Mouse (Mus musculus) liver, embryonic 15.5 days (tissue): ENCODE data around the gene Chst11. TPM values are rescaled to one million over a fixed set of nuclear protein-coding genes. Genes with fewer than 3 reads are reported as not detected.

ENCODE experiments used
- ATAC-seq: fragments of 200-750 bp; cut with Nextera tagmentation; 2 replicates; pipeline ENCODE4 v1.8.0; 2017; ENCODE audit warnings: moderate number of reproducible peaks, mild to moderate bottlenecking, moderate library complexity; ENCODE audit not compliant: insufficient read depth
- H3K27ac ChIP-seq: fragments of 300-500 bp; sonication (generic); replicated peaks from 2 replicates; pipeline ENCODE4 v1.5.1; 2015; ENCODE audit warnings: mild to moderate bottlenecking, inconsistent platforms
- H3K27me3 ChIP-seq: fragments of 300-500 bp; sonication (generic); 2 replicates; pipeline ENCODE4 v1.6.1; 2015; ENCODE audit warnings: mild to moderate bottlenecking, inconsistent platforms
- H3K36me3 ChIP-seq: fragments of 300-500 bp; sonication (generic); replicated peaks from 2 replicates; pipeline ENCODE4 v1.6.1; 2015; ENCODE audit warnings: moderate library complexity, mild to moderate bottlenecking, inconsistent platforms
- H3K4me1 ChIP-seq: fragments of 300-500 bp; sonication (generic); replicated peaks from 2 replicates; pipeline ENCODE4 v1.6.1; 2015; ENCODE audit warnings: inconsistent platforms
- H3K4me2 ChIP-seq: fragments of 300-500 bp; sonication (generic); 2 replicates; pipeline ENCODE4 v1.6.1; 2015; ENCODE audit warnings: moderate library complexity, mild to moderate bottlenecking, inconsistent platforms
- H3K4me3 ChIP-seq: fragments of 300-500 bp; sonication (generic); replicated peaks from 2 replicates; pipeline ENCODE4 v1.5.1; 2015; ENCODE audit warnings: mild to moderate bottlenecking, inconsistent platforms
- H3K9ac ChIP-seq: fragments of 300-500 bp; sonication (generic); 2 replicates; pipeline ENCODE4 v1.6.1; 2015; ENCODE audit warnings: moderate library complexity, mild to moderate bottlenecking, inconsistent platforms
- H3K9me3 ChIP-seq: fragments of 300-500 bp; sonication (generic); replicated peaks from 2 replicates; pipeline ENCODE4 v1.6.1; 2016; ENCODE audit warnings: inconsistent platforms
- WGBS: fragments of 180-500 bp; shearing (Covaris S2); methylation state at CpG from one replicate; pipeline ENCODE4 v1.1.7; 2015; ENCODE audit warnings: mixed read lengths; ENCODE audit not compliant: insufficient replicate concordance; 5-methylcytosine and 5-hydroxymethylcytosine counted together
- polyA plus RNA-seq: library from polyadenylated mRNA; unstranded; fragments of >200 nt; fragmentation: Nextera tagmentation; extraction: Ambion mirVana; gene quantifications from 2 replicates; pipeline ENCODE4 v1.2.1, GENCODE M21; 2015

The Chst11 gene
- 1.2 TPM in 2 replicates for polyA plus RNA-seq

GRCm38 (mm10) chr10:82984950-82985699, at the start of gene Chst11:
Gene Chst11 (plus strand): TSS chr10:82985498.
- peak within 1 kb of the TSS; percentile 95 for H3K4me2 ChIP-seq
- peak within 1 kb of the TSS; percentile 91 for H3K27ac ChIP-seq
- H3K27me3 ChIP-seq, result peaks cover 63% of the 10 kb centered on the region
- ATAC-seq, result peak; percentile 85
- H3K4me3 ChIP-seq, result peak within 1 kb of the TSS; percentile 93
- H3K4me1 ChIP-seq, result peaks cover 54% of the 10 kb centered on the region
- under 1% methylated on average over 67 of the region's 67 CpGs for WGBS
- no peaks in the 10 kb centered on the region for H3K36me3 ChIP-seq
- H3K9me3 ChIP-seq, result no peaks in the 10 kb centered on the region
- H3K9ac ChIP-seq, result peak within 1 kb of the TSS; percentile 89

GRCm38 (mm10) chr10:82935774-82936173, 49.5 kb upstream of the Chst11 start:
- Histone ChIP-seq H3K4me3 (no peak overlapping the region), H3K9me3 (no peaks in the 10 kb centered on the region), H3K9ac (no peak overlapping the region), H3K36me3 (no peaks in the 10 kb centered on the region), H3K4me1 (no peaks in the 10 kb centered on the region), H3K27me3 (no peaks in the 10 kb centered on the region; the same call in 1 of the 2 replicates), H3K27ac (no peak overlapping the region), H3K4me2 (no peak overlapping the region)
- ATAC-seq, result no peak
- WGBS, result 60% methylated on average over 6 of the region's 6 CpGs

DNA sequence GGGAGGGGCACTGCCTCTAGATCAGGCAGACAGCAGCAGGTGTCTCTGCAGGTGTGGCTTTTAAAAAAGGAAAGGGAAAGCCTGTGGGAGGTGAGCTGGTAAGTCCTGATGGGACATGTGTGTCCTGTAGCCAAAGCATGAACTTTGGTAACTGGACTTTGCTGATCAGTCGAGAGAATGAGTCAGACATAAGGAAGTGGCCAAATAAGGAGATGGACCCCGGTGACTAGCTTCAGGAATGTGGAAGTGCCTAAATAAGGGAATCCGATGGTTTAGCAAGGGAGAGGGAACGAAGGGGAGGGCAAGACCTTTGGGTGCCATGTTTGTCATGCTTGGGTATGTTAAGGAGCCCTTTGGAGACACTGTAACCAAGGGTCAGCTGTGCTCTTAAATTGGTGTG, 31.9 kb upstream of the Chst11 start:
- H3K36me3 ChIP-seq, result no peaks in the 10 kb centered on the region
- H3K4me3 ChIP-seq, result no peak overlapping the region
- peaks cover 9% of the 10 kb centered on the region; the same call in 1 of the 2 replicates for H3K27me3 ChIP-seq
- no peak overlapping the region for H3K9ac ChIP-seq
- 0 out of 2 replicates have a peak, but pooled peaks cover 3% of the 10 kb centered on the region for H3K4me1 ChIP-seq
- no peak overlapping the region for H3K4me2 ChIP-seq
- H3K27ac ChIP-seq, result no peak overlapping the region
- no peaks in the 10 kb centered on the region for H3K9me3 ChIP-seq
- ATAC-seq, result no peak
- whole genome bisulfite sequencing, result 47% methylated on average over 4 of the region's 4 CpGs

DNA sequence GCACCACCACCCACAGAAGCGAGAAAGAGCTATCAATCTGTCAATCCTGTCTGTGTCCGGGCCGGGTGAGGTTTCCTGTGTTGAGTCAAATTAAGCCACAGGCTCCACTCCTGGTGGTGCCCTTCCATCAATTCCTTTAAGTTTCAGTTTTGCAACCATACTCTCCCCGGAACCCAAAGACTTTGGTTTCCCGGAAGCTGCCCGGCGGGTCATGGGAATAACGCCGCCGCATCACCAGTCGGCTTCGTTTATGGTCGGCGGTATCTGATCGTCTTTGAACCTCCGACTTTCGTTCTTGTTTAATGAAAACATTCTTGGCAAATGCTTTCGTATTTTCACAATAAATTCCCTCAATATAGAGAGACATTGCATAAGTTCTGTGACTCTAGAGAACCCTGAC, 30.2 kb upstream of the Chst11 start:
- peaks cover 9% of the 10 kb centered on the region; the same call in 1 of the 2 replicates for H3K27me3 ChIP-seq
- H3K36me3 ChIP-seq, result no peaks in the 10 kb centered on the region
- no peak for ATAC-seq
- H3K9me3 ChIP-seq, result no peaks in the 10 kb centered on the region
- WGBS, result 71% methylated on average over 18 of the region's 18 CpGs
- no peak overlapping the region for H3K27ac ChIP-seq
- H3K9ac ChIP-seq, result no peak overlapping the region
- H3K4me2 ChIP-seq, result no peak overlapping the region
- H3K4me1 ChIP-seq, result 0 out of 2 replicates have a peak, but pooled peaks cover 5% of the 10 kb centered on the region
- H3K4me3 ChIP-seq, result no peak overlapping the region

DNA sequence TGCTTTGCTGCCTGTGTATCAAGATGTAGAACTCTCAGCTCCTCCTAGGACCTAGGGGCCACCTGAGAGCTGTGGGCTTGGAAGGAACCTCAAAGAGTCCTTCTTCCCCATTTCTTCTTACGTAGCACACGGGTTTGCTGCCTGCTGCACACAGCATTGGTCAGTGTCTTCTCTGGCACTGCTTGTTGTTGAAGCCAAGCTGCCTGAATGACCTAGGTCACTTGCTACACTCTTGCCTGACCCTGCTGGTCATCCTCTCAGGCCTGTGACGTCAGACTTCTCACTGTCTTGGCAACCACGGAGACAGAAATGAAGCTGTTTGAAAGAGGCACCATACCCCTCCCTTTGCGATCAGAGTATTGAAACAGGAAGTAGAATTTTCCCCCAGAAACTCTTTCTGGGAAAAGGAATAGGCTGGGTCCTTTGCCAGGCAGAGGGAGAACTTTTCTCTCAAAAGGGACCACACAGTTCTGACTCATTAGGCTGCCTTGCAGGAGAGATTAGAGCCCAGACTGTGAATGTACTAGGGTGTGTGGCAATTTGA, 27.0 kb upstream of the Chst11 start:
- Histone ChIP-seq H3K4me3 (no peak overlapping the region), H3K36me3 (no peaks in the 10 kb centered on the region), H3K27ac (no peak overlapping the region), H3K27me3 (peaks cover 9% of the 10 kb centered on the region; the same call in 1 of the 2 replicates), H3K4me1 (peaks cover 30% of the 10 kb centered on the region), H3K4me2 (no peak overlapping the region), H3K9ac (no peak overlapping the region), H3K9me3 (no peaks in the 10 kb centered on the region)
- ATAC-seq, result no peak
- 30% methylated on average over 5 of the region's 5 CpGs for WGBS

- Histone ChIP-seq H3K27me3 (peaks cover 7% of the 10 kb centered on the region; the same call in 1 of the 2 replicates), H3K9ac (no peak overlapping the region), H3K9me3 (no peaks in the 10 kb centered on the region), H3K4me3 (no peak overlapping the region), H3K27ac (no peak overlapping the region), H3K36me3 (no peaks in the 10 kb centered on the region), H3K4me2 (no peak overlapping the region), H3K4me1 (peaks cover 31% of the 10 kb centered on the region)
- no peak for ATAC-seq
These were observed 26.0 kb upstream of the Chst11 start for GRCm38 (mm10) chr10:82959316-82959715.

DNA sequence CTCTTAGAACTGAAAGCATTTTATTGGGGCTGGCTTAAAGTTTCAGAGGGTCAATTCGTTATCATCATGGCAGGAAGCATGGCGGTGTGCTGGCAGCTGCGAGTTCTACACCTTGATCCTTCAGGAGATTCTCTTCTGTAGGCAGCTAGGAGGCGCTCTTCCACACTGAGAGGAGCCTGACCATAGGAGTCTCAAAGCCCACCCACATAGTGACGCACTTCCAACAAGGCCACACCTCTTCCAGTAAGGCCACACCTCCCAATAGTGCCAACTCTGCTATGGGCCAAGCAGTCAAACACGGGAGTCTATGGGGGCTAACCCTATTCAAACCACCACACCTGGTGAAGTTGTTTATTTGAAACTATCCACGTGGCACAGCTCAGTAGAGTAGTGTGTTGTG, 24.0 kb upstream of the Chst11 start:
- no peaks in the 10 kb centered on the region for H3K9me3 ChIP-seq
- no peaks in the 10 kb centered on the region for H3K27me3 ChIP-seq
- H3K36me3 ChIP-seq, result no peaks in the 10 kb centered on the region
- no peak overlapping the region for H3K9ac ChIP-seq
- peak overlapping the region; percentile 64 for H3K27ac ChIP-seq
- peak; percentile 90 for ATAC-seq
- peak overlapping the region; percentile 27; the same call in 1 of the 2 replicates for H3K4me2 ChIP-seq
- H3K4me3 ChIP-seq, result no peak overlapping the region
- 25% methylated on average over 7 of the region's 7 CpGs for WGBS
- peaks cover 31% of the 10 kb centered on the region for H3K4me1 ChIP-seq

DNA sequence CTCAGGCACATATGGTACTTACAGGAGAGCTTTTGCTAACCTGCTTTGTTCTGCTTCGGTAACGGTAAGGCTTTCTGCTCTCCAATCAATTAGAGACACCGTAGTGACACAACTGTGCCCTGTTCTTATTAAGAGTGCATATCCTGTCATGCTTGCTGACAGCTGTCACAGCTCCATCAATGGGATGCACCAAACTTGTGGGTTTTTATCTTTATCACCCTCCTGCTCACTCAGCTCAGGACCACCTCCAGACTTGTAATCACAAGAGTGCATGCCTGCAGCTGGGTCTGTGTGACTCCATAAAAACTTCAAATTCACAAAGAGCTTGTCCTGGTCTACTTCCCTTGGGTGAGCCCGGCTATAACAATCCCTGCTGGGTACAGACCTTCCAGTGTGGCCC, 23.3 kb upstream of the Chst11 start:
- no peak overlapping the region for H3K4me3 ChIP-seq
- H3K27me3 ChIP-seq, result no peaks in the 10 kb centered on the region
- H3K36me3 ChIP-seq, result no peaks in the 10 kb centered on the region
- peak overlapping the region; percentile 64 for H3K27ac ChIP-seq
- peak overlapping the region; percentile 27; the same call in 1 of the 2 replicates for H3K4me2 ChIP-seq
- H3K9ac ChIP-seq, result no peak overlapping the region; the same call in 1 of the 2 replicates
- no peaks in the 10 kb centered on the region for H3K9me3 ChIP-seq
- peak; percentile 73 for ATAC-seq
- peaks cover 31% of the 10 kb centered on the region for H3K4me1 ChIP-seq
- 32% methylated on average over 4 of the region's 4 CpGs for WGBS

GRCm38 (mm10) chr10:82962472-82963020, 22.8 kb upstream of the Chst11 start:
- Histone ChIP-seq H3K4me1 (peaks cover 31% of the 10 kb centered on the region), H3K9me3 (no peaks in the 10 kb centered on the region), H3K9ac (no peak overlapping the region), H3K4me2 (0 out of 2 replicates have a peak overlapping the region, but pooled peaks have one; percentile 27), H3K4me3 (no peak overlapping the region), H3K27ac (peak overlapping the region; percentile 64; the same call in 1 of the 2 replicates), H3K36me3 (no peaks in the 10 kb centered on the region), H3K27me3 (no peaks in the 10 kb centered on the region)
- WGBS, result 38% methylated on average over 6 of the region's 6 CpGs
- ATAC-seq, result no peak

- Histone ChIP-seq H3K9ac (no peak overlapping the region), H3K27ac (no peak overlapping the region), H3K27me3 (no peaks in the 10 kb centered on the region), H3K36me3 (no peaks in the 10 kb centered on the region), H3K9me3 (no peaks in the 10 kb centered on the region), H3K4me2 (no peak overlapping the region), H3K4me1 (peaks cover 31% of the 10 kb centered on the region), H3K4me3 (no peak overlapping the region)
- ATAC-seq, result no peak
- 64% methylated on average over 7 of the region's 7 CpGs for WGBS
These were observed 20.8 kb upstream of the Chst11 start for GRCm38 (mm10) chr10:82964491-82964890.

- H3K4me2 ChIP-seq, result no peak overlapping the region
- no peaks in the 10 kb centered on the region for H3K9me3 ChIP-seq
- no peak overlapping the region for H3K27ac ChIP-seq
- H3K4me3 ChIP-seq, result no peak overlapping the region
- no peak for ATAC-seq
- H3K4me1 ChIP-seq, result peaks cover 27% of the 10 kb centered on the region
- no peaks in the 10 kb centered on the region for H3K36me3 ChIP-seq
- no peak overlapping the region for H3K9ac ChIP-seq
- 62% methylated on average over 7 of the region's 7 CpGs for WGBS
- no peaks in the 10 kb centered on the region for H3K27me3 ChIP-seq
These were observed 18.6 kb upstream of the Chst11 start for GRCm38 (mm10) chr10:82966672-82967071.
